Mouse (Mus musculus) kidney, adult 9 months (tissue): ENCODE data around the gene Pgm1.

Experiments
- DNase-seq: peaks from one replicate; pipeline ENCODE4 v3.0.0; 2022

Pgm1 gene

GRCm38 (mm10) chr4:99958084-99958815 lies 29.0 kb downstream of the Pgm1 start:
- peak; percentile 55 for DNase-seq

GRCm38 (mm10) chr4:99959308-99959707 lies 30.1 kb downstream of the Pgm1 start:
- no peak for DNase-seq

GRCm38 (mm10) chr4:99966555-99966954 lies 37.3 kb downstream of the Pgm1 start:
- no peak for DNase-seq

GRCm38 (mm10) chr4:99969328-99969727 lies 40.1 kb downstream of the Pgm1 start:
- peak; percentile 57 for DNase-seq

GRCm38 (mm10) chr4:99970097-99970496 lies 40.9 kb downstream of the Pgm1 start:
- peak; percentile 26 for DNase-seq

- no peak for DNase-seq
Observed at GRCm38 (mm10) chr4:99972886-99973285, 43.7 kb downstream of the Pgm1 start.

GRCm38 (mm10) chr4:99973931-99974330 lies 44.7 kb downstream of the Pgm1 start:
- DNase-seq = no peak

GRCm38 (mm10) chr4:99974375-99974774 lies 45.2 kb downstream of the Pgm1 start:
- DNase-seq = no peak

- no peak for DNase-seq
Observed at GRCm38 (mm10) chr4:99979326-99979725, 50.1 kb downstream of the Pgm1 start.

- no peak for DNase-seq
Observed at GRCm38 (mm10) chr4:99981216-99981615, 52.0 kb downstream of the Pgm1 start.

- DNase-seq = no peak
Observed at GRCm38 (mm10) chr4:99983652-99984368, 54.6 kb downstream of the Pgm1 start.

- DNase-seq = no peak
Observed at GRCm38 (mm10) chr4:99984369-99984752, 55.1 kb downstream of the Pgm1 start.

GRCm38 (mm10) chr4:99985086-99985485 lies 55.9 kb downstream of the Pgm1 start:
- DNase-seq = no peak

GRCm38 (mm10) chr4:99985631-99986030 lies 56.4 kb downstream of the Pgm1 start:
- DNase-seq = no peak

- DNase-seq = no peak
Observed at GRCm38 (mm10) chr4:99986609-99987008, 57.4 kb downstream of the Pgm1 start.

GRCm38 (mm10) chr4:99988771-99989170 lies 59.6 kb downstream of the Pgm1 start:
- no peak for DNase-seq

- DNase-seq = peak; percentile 27
Observed at GRCm38 (mm10) chr4:100000971-100001370, 71.8 kb downstream of the Pgm1 start.

GRCm38 (mm10) chr4:100001806-100002205 lies 72.6 kb downstream of the Pgm1 start:
- DNase-seq = peak; percentile 31

- DNase-seq = no peak
Observed at GRCm38 (mm10) chr4:100007721-100008120, 78.5 kb downstream of the Pgm1 start.

GRCm38 (mm10) chr4:100008371-100009090 lies 79.3 kb downstream of the Pgm1 start:
- DNase-seq = peak; percentile 95

- peak; percentile 53 for DNase-seq
Observed at GRCm38 (mm10) chr4:100009211-100009678, 80.0 kb downstream of the Pgm1 start.

GRCm38 (mm10) chr4:100010916-100011315 lies 81.7 kb downstream of the Pgm1 start:
- no peak for DNase-seq

- peak; percentile 87 for DNase-seq
Observed at GRCm38 (mm10) chr4:100011563-100011962, 82.3 kb downstream of the Pgm1 start.
